Mouse (Mus musculus) CH12.LX (cell line): Measurements from ENCODE around the gene Oxct1. TPM values are rescaled to one million over a fixed set of nuclear protein-coding genes. Genes with fewer than 3 reads are reported as not detected.

ENCODE experiments used
- DNase-seq: peaks from one replicate; pipeline ENCODE4 v3.0.0-alpha.2; 2013; ENCODE audit errors: extremely low read depth
- H3K27ac ChIP-seq: 2 replicates; pipeline ENCODE4 v1.5.1; 2012; ENCODE audit warnings: low read depth, mild to moderate bottlenecking, control low read depth, moderate library complexity; ENCODE audit not compliant: insufficient read depth
- H3K27me3 ChIP-seq: replicated peaks from 2 replicates; pipeline ENCODE3; 2012; ENCODE audit warnings: inconsistent platforms
- H3K36me3 ChIP-seq, 2 experiments: replicated peaks in 1 of 2; 2 replicates each; pipeline versions ENCODE3 to v1.6.1; 2012; ENCODE audit warnings: inconsistent platforms in 1 of 2, low read length in 1 of 2, mild to moderate bottlenecking in 1 of 2, mixed read lengths in 1 of 2, moderate library complexity in 1 of 2; ENCODE audit not compliant: control insufficient read depth in 1 of 2, insufficient read depth in 1 of 2
- H3K4me1 ChIP-seq, 2 experiments: 2 replicates each; pipeline ENCODE4 v1.6.1; 2012; ENCODE audit warnings: inconsistent platforms in 1 of 2, moderate library complexity in 1 of 2; ENCODE audit not compliant: insufficient read depth in 2 of 2, control insufficient read depth in 1 of 2
- H3K4me2 ChIP-seq: 2 replicates; pipeline ENCODE4 v1.6.1; 2012; ENCODE audit warnings: low read depth, mild to moderate bottlenecking, control low read depth; ENCODE audit not compliant: poor library complexity, insufficient read depth, severe bottlenecking
- H3K4me3 ChIP-seq, 3 experiments: fragments of 150-350 bp in 1 of 3; sonication (generic) in 1 of 3; replicated peaks in 1 of 3; 2 replicates each; pipeline versions ENCODE3 to v1.5.1; 2011 to 2012; ENCODE audit warnings: low read depth in 2 of 3, low read length in 2 of 3, mild to moderate bottlenecking in 2 of 3, moderate library complexity in 2 of 3, control low read depth in 1 of 3, improper control_type of control experiment in 1 of 3, inconsistent platforms in 1 of 3, mixed read lengths in 1 of 3; ENCODE audit not compliant: poor library complexity in 1 of 3
- H3K79me2 ChIP-seq: replicated peaks from 2 replicates; pipeline ENCODE4 v1.6.1; 2012; ENCODE audit warnings: mild to moderate bottlenecking, moderate library complexity; ENCODE audit not compliant: control insufficient read depth, poor library complexity, insufficient read depth, severe bottlenecking; ENCODE audit errors: extremely low read depth
- H3K9ac ChIP-seq: 2 replicates; pipeline ENCODE4 v1.6.1; 2012; ENCODE audit warnings: low read depth, mild to moderate bottlenecking, control low read depth, moderate library complexity; ENCODE audit not compliant: insufficient read depth
- H3K9me3 ChIP-seq: replicated peaks from 2 replicates; pipeline ENCODE3; 2012; ENCODE audit warnings: low read length, inconsistent platforms, mixed read lengths
- BHLHE40 ChIP-seq: IDR thresholded peaks from 2 replicates; pipeline ENCODE4 v1.6.1; 2011; ENCODE audit warnings: mild to moderate bottlenecking, low read depth, low read length, improper control_type of control experiment
- EP300 ChIP-seq: IDR thresholded peaks from 2 replicates; pipeline ENCODE4 v1.6.1; 2011; ENCODE audit warnings: low read length, improper control_type of control experiment
- ETS1 ChIP-seq: conservative IDR thresholded peaks from 2 replicates; pipeline ENCODE4 v1.6.1; 2012; ENCODE audit warnings: low read depth, mild to moderate bottlenecking, inconsistent platforms, low read length, improper control_type of control experiment, moderate library complexity
- GABPA ChIP-seq: IDR thresholded peaks from 2 replicates; pipeline ENCODE4 v1.6.1; 2012; ENCODE audit warnings: low read depth, low read length, improper control_type of control experiment, inconsistent platforms; ENCODE audit not compliant: insufficient replicate concordance
- HCFC1 ChIP-seq: IDR thresholded peaks from 2 replicates; pipeline ENCODE4 v1.6.1; 2012; ENCODE audit warnings: low read depth, mild to moderate bottlenecking, inconsistent platforms, low read length, improper control_type of control experiment
- JUN ChIP-seq: IDR thresholded peaks from 2 replicates; pipeline ENCODE4 v1.6.1; 2011; ENCODE audit warnings: low read depth, mild to moderate bottlenecking, low read length, improper control_type of control experiment, moderate library complexity; ENCODE audit not compliant: insufficient read depth
- MAX ChIP-seq: IDR thresholded peaks from 2 replicates; pipeline ENCODE4 v1.6.1; 2011; ENCODE audit warnings: low read length, improper control_type of control experiment
- MAZ ChIP-seq: IDR thresholded peaks from 2 replicates; pipeline ENCODE4 v1.6.1; 2012; ENCODE audit warnings: low read depth, mild to moderate bottlenecking, inconsistent platforms, low read length, improper control_type of control experiment, moderate library complexity
- MEF2A ChIP-seq: IDR thresholded peaks from 2 replicates; pipeline ENCODE4 v1.6.1; 2014; ENCODE audit warnings: low read depth, mild to moderate bottlenecking, inconsistent platforms, low read length, improper control_type of control experiment, borderline replicate concordance
- MYC ChIP-seq: IDR thresholded peaks from 2 replicates; pipeline ENCODE4 v1.6.1; 2011; ENCODE audit warnings: low read depth, mild to moderate bottlenecking, improper control_type of control experiment, low read length
- NELFE ChIP-seq: IDR thresholded peaks from 2 replicates; pipeline ENCODE4 v1.6.1; 2011; ENCODE audit warnings: low read depth, low read length, improper control_type of control experiment
- NRF1 ChIP-seq: IDR thresholded peaks from 2 replicates; pipeline ENCODE4 v1.6.1; 2014; ENCODE audit warnings: low read depth, mild to moderate bottlenecking, inconsistent platforms, low read length, improper control_type of control experiment, moderate library complexity
- PAX5 ChIP-seq: IDR thresholded peaks from 2 replicates; pipeline ENCODE4 v1.6.1; 2012; ENCODE audit warnings: low read length, inconsistent platforms, mixed read lengths
- SIN3A ChIP-seq: IDR thresholded peaks from 2 replicates; pipeline ENCODE4 v1.6.1; 2012; ENCODE audit warnings: low read length, improper control_type of control experiment, inconsistent platforms
- SMC3 ChIP-seq: IDR thresholded peaks from 2 replicates; pipeline ENCODE4 v1.6.1; 2011; ENCODE audit warnings: low read depth, low read length, improper control_type of control experiment
- TBP ChIP-seq: conservative IDR thresholded peaks from 2 replicates; pipeline ENCODE4 v1.6.1; 2011; ENCODE audit warnings: low read depth, low read length, improper control_type of control experiment
- TCF12 ChIP-seq: IDR thresholded peaks from 2 replicates; pipeline ENCODE4 v1.6.1; 2014; ENCODE audit warnings: low read depth, mild to moderate bottlenecking, inconsistent platforms, low read length, improper control_type of control experiment
- UBTF ChIP-seq: IDR thresholded peaks from 2 replicates; pipeline ENCODE4 v1.6.1; 2012; ENCODE audit warnings: low read depth, mild to moderate bottlenecking, inconsistent platforms, low read length, improper control_type of control experiment, moderate library complexity
- USF2 ChIP-seq: conservative IDR thresholded peaks from 2 replicates; pipeline ENCODE4 v1.6.1; 2011; ENCODE audit warnings: low read depth, low read length, improper control_type of control experiment
- ZKSCAN1 ChIP-seq: IDR thresholded peaks from 2 replicates; pipeline ENCODE4 v1.6.1; 2012; ENCODE audit warnings: low read depth, inconsistent platforms, low read length, improper control_type of control experiment, borderline replicate concordance
- ZNF384 ChIP-seq: IDR thresholded peaks from 2 replicates; pipeline ENCODE4 v1.6.1; 2012; ENCODE audit warnings: low read depth, low read length, improper control_type of control experiment, inconsistent platforms
- dilution Hi-C: fragments of 300-500 bp; cut with MboI; formaldehyde crosslinking; loops from 2 replicates; pipeline ENCODE4 v1.14.3; 2020; ENCODE audit warnings: low sequenced_read_pairs; ENCODE audit not compliant: extremely low pct_unique_long_range_greater_than_20kb, extremely low pct_ligation_motif_present
- in situ Hi-C: fragments of 300-500 bp; cut with MboI; formaldehyde crosslinking; loops from 3 replicates; pipeline ENCODE4 v1.14.3; 2019; ENCODE audit warnings: low sequenced_read_pairs, low pct_ligation_motif_present, low pct_unique_long_range_greater_than_20kb, mixed read lengths
- polyA plus RNA-seq: library from polyadenylated mRNA; unstranded; fragments of >175 nt; gene quantifications from 2 replicates; pipeline ENCODE4 v1.2.1, GENCODE M21; 2012; ENCODE audit warnings: low read depth; ENCODE audit not compliant: insufficient read length
- total RNA-seq, 2 experiments: library from RNA; depleted of rRNA; stranded (reverse); fragments of 300-350 nt in 1 of 2; fragments of >200 nt in 1 of 2; gene quantifications; 2 replicates each; pipeline ENCODE4 v1.2.3; 2012 to 2014

Oxct1 gene
- total and polyA plus RNA-seq, 3 experiments: 101 to 127 (median 105) TPM

DNA sequence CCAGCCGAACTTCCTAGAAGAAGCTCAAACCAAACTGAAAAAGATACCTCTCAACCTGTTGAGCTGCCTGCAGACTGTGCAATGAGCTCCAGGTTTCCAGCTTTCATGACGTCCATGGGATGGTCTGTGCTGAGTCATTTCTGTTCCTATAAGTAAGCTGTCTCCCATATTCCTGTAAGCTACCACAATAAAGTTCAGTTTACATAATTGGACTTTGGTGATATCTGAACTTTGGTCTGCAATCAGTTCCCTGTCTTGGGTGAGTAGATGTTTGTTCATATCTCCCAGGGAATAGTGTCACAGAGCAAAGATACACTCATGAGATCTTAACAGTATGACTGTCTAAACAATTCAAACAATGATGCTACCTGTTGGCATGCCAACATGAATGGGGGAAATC lies 141.8 kb downstream of the Oxct1 start:
- H3K27ac ChIP-seq: no peak overlapping the region
- peaks cover 4% of the 10 kb centered on the region for H3K9me3 ChIP-seq
- H3K79me2 ChIP-seq: no peaks in the 10 kb centered on the region
- H3K36me3 ChIP-seq: no peaks in the 10 kb centered on the region
- TF ChIP-seq MEF2A (no peak), GABPA (no peak), JUN (no peak), NRF1 (no peak), MYC (no peak), SMC3 (no peak), BHLHE40 (no peak), MAZ (no peak), UBTF (no peak), EP300 (no peak), SIN3A (no peak), HCFC1 (no peak), ZNF384 (no peak), ZKSCAN1 (no peak), MAX (no peak), USF2 (no peak), NELFE (no peak)
- TF ChIP-seq, all 38 proteins: peak for 0
- no peak overlapping the region for H3K9ac ChIP-seq
- H3K4me1 ChIP-seq: peaks cover 0 to 21% of the 10 kb centered on the region in 2 experiments; a peak in 1 of 4 replicates
- no peaks in the 10 kb centered on the region for H3K27me3 ChIP-seq
- DNase-seq: no peak
- dilution Hi-C loops (no loop called here), in situ Hi-C loops (no loop called here)
- H3K4me3 ChIP-seq: no peak overlapping the region
- H3K4me2 ChIP-seq: no peak overlapping the region

DNA sequence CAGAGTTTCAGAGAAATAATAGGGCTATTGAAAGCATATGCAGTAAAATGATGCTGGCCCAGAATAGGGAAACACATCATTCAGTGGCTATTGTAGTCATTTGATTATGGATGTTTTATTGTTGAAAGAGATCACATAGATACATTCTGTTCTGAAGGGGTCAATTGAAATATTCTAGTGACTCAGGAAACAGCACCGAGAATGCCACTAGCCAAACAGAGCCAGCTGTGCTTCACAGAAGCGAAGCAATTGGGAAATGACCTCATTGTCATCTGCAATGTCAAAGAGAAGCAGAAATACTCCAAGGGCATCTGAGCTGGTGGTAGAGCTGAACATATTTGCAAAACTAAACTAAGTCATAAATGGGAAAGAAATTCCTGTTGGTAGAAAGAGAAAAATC lies 145.4 kb downstream of the Oxct1 start:
- in situ Hi-C loops (no loop called here), dilution Hi-C loops (no loop called here)
- no peak overlapping the region for H3K4me2 ChIP-seq
- DNase-seq: peak; percentile 17
- H3K79me2 ChIP-seq: no peaks in the 10 kb centered on the region
- H3K36me3 ChIP-seq: no peaks in the 10 kb centered on the region
- no peaks in the 10 kb centered on the region for H3K27me3 ChIP-seq
- TF ChIP-seq BHLHE40: no peak
- TF ChIP-seq TBP: peak; percentile 64; the same call in 1 of the 2 replicates
- TF ChIP-seq TCF12: no peak
- 0 out of 2 replicates have a peak, but pooled peaks have one; percentile 16 for TF ChIP-seq ETS1
- TF ChIP-seq UBTF: no peak
- TF ChIP-seq PAX5: no peak
- TF ChIP-seq MAX: no peak
- H3K27ac ChIP-seq: no peak overlapping the region
- H3K4me3 ChIP-seq: no peak overlapping the region
- H3K9me3 ChIP-seq: peaks cover 2% of the 10 kb centered on the region
- H3K4me1 ChIP-seq: peaks cover 0 to 25% of the 10 kb centered on the region in 2 experiments; a peak in 1 of 4 replicates
- no peak overlapping the region for H3K9ac ChIP-seq
